Mouse (Mus musculus) kidney, postnatal 25 days (tissue): ENCODE measurements around the gene Ctcf.
"Not testable (repeated sequence)": the region's sequence is repeated elsewhere in the genome, so short reads cannot be mapped to it uniquely, and the experiment has no call there.

ENCODE experiments used
- DNase-seq, 2 experiments: peaks; one replicate each; pipeline ENCODE4 v3.0.0; 2021; ENCODE audit warnings: mixed read lengths in 2 of 2

Gene Ctcf

DNA sequence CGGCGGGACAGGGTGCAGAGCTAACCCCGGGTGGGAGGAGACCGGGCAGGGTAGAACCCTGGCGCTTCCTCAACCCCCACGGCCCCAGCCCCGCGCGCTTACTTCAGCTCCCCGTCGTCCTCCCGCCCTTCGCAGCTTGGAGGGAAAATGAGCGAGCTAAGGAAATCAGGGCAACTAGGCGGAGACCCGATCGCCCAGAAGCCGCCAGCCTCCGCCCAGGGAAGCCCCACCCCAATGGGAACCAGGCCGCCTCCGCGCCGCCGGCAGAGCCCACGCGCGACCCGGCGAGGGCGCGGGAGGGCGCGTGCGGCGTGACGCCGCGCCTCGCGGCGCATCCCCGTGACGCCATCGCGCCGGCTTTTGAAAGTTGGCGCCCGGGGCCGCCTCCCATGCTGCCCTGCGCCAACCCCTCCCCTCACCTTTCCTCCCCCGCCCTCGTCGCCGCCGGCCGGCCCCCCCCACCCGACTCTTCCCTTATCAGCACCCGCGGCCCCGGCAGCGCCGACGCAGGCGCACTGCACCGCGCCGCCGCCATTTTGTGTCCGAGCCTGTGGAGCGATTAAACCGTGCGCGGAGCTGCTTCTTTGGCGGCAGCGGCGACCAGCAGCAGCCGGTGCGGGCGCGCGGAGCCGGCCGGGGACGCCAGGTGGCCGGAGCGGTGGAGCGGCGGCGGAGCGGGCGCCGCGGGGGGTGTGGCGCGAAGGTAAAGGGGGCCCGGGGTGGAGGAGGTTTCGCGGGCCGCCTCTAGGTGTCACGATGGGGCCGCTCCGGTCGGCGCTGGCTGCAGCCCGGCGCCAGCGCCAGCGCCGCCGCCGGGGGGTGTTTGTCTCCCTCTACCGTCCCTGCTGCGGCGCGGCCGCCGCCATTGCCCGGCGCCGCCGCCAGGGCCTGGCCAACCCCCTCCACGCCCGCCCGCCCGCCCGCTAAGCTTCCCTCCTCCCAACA lies at the start of gene Ctcf:
Gene Ctcf (plus strand): TSS at position 551 of the 945 bp plus-strand sequence.
- peak; percentile 92 to 95 for DNase-seq

DNA sequence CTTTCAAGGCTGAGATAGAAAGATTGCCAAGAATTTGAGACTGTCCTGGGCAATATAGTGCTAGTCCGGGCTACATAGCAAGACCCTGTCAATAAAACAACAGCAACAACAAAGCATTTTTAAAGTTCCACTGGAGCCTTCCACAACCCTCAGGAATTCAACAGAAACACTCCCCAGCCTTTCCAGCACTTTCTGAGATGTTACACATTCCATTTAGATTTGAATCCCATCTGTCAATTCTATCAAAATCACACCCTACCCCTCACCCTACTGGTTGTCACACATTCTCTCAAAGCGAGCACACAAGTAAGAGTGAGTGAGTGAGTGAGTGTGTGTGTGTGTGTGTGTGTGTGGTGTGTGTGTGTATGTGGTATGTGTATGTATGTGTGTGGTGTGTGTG lies 43.9 kb upstream of the Ctcf start:
- no peak for DNase-seq

DNA sequence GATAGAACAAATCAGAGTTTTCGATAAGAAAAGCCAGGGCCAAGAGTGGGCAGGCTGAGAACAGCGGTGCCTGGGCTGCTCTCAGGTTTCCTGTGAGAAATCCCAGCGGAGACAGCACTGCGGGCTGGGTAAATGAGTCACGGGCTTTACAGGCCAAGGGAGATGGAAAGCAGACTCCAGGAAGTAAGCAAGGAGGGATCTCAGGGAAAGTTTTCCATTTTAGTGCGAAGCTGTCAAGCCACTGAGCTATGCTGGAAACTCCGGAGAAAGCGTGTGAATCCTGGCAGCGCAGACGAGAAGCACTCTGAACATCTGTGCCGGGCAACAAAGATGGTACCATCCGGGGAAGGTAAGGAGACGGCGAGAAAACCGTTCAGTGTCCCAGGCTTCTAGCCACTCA lies 42.5 kb upstream of the Ctcf start:
- DNase-seq = peak; percentile 51 to 73

DNA sequence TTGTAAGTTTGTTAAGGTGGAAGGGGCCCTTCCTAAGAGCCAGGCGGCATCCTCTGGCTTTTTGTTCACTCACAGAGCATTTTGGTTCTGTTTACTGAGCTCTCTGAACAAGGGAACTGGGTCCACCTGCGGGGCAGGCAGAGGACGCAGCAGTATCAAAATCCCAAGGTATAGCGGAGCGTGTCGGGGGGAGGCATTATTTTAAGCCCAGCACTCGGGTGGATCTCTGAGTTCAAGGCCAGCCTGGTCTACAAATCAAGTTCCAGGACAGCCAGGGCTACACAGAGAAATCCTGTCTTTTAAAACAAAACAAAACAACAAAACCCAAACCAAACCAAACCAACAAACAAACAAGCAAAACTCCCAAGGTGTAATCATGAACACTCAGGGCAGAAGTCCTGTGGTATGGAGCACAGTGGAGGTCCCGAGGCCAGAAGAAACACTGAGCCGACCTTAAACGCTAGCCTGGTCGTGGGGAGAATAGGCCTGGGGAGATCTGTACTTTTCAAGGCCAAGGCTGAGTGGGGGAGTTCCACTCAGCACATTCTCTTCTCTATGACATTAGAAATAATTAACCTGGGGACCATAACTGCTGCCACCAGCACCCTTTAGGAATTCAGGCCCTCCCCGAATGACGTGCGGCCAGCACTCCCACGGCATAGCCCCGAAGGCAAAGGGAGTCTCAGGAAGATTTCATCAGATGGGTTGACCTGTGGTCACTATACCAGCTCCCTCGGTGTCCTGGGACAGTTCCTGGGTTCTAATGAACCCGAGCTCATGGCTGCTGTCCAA lies 41.7 kb upstream of the Ctcf start:
- peak; percentile 70 to 88 for DNase-seq

DNA sequence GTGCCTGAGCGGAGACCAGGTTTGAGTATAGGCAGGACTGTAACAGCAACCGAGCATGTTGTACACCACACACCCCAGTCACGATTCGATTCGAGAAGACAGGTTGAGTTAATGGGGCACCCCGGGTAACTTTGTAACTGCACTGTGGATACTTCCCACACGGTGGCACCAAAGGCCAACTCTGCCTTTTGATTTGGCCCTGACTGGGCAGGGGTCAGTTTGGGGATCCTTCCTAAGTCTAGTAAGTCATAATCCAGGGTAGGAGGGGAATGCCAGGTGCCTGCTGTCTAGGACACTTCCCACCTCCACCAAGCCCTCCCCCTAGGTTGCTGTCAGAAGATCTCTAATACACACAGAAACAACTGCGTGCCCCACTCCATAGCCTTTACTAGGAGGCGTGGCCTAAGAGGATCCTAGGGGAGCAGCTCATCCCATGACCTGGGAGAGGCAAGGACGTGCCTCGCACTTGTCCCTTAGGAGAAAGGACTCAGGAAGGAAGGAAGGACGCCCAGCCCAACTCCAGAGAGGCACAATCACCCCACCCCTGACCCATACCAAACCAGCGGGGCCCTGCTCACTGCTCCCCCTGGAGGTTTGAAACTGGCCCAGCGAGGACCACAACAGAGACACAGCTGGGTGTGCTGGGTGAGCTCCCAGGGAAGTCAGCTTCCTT lies 39.9 kb upstream of the Ctcf start:
- DNase-seq = peak; percentile 86 to 91

DNA sequence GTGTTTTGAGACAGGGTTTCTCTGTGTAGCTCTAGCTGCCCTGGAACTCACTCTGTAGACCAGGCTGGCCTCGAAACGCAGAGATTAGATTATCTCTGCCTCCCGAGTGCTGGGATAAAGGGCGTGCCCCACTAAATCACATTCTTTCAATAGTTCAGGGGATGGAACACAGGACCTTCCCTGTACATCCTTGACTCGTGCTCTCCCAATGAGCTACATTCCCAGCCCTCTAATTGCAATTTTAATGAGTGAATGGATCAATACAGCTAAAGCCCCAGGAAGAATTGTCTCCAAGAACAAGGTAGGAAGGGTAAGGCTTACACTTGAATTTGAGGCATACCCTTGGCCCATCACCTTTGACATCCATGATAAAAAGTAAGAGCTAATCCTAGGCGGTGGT lies 37.6 kb upstream of the Ctcf start:
- no peak for DNase-seq

DNA sequence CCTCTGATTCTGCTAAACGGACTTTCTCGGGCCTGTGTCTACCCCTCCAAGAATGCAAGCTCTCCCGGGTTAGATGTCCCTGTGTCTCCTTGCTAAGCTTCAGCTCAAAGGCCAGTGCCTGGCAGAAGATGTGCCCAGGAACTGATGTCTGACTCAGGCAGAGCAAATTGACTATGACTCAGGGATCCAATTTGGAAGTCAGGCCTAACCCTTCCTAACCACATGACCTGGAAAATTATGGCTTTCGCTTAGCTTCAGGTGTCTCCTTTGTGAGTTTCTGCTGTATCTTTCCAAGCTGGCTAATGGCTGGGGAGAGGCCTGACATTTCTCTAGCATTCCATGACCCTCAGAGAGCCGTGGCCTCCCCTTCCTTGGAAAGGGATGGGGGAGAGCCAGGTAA lies 35.1 kb upstream of the Ctcf start:
- DNase-seq = no peak

DNA sequence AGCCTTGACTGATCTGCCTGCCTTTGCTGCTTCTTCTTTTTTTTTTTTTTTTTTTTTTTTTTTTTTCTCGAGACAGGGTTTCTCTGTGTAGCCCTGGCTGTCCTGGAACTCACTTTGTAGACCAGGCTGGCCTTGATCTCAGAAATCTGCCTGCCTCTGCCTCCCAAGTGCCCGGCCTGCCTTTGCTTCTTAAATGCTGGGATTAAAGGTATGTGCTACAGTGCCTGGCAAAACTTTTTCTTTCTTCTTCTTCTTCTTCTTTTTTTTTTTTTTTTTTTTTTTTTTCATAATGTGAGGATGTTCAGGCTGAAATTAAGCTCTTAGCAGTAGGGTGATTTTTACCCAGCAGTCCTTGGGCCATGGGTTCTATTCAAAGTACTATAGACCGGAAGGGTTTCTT lies 33.8 kb upstream of the Ctcf start:
- not testable (repeated sequence) for DNase-seq

DNA sequence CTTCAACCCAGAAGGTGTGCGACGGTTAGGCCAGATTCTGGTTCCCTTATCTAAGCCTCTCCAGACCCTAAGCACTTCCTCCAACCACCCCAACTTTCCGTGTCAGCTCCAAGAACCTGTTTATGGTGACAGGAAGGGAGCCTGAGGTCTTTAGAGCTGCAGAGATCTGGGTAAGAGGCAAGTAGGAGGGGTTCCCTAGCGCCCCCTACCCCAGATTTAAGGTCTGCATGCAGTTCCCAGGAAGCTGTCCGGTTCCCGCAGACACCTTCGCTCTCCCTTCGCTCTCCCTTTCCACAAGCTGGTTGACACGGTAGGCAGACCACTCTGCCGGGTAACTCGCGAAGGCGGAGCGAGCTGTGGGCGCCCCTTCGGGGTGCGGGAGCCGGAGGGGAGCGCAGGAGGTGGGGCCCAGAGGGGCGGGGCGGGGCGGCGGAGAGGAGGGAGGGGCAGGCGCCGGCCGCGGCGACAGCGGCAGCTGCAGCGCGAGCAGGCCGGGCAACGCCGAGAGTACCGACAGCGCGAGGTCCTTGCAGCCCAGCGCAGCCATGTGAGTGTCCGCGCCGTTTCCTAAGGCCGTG lies 31.5 kb upstream of the Ctcf start, which contains the start of gene Ripor1:
Gene Ripor1 (plus strand): TSS at position 452 of the 578 bp plus-strand sequence.
- DNase-seq = peak; percentile 77 to 90

DNA sequence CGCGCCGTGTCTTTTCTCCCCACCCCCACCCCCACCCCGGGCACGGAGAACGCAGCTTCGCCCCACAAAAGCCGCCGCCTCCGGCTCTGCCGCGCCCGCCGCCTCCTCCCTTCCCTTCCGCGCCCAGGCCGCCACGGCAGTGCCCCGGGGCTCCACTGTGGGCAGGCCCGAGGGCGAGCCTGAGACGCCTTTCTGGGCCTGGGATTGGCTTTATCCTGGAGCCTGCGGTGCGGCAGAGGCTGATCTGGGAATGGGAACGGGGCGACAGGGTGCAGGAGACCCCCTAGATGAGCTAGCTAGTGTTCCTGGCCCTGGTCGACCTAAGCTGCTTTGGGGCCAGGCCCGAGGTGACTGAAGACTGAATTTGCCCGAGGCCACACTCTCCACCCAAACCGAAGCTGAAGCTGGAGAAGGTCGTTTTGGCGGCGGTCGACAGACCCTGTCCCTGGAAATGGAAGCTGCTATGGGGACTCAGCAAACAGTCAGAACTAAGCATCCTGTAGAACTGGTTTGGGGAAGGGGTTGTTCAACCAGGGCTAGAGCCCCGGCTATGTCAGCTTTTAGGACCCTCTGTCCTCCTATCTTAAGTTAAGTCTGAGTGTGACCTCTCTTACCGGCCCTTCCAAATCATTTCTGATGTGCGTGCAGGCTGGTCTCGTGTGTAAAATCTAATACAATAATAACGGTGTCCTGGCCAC lies 30.7 kb upstream of the Ctcf start:
- DNase-seq = peak; percentile 48 to 71

DNA sequence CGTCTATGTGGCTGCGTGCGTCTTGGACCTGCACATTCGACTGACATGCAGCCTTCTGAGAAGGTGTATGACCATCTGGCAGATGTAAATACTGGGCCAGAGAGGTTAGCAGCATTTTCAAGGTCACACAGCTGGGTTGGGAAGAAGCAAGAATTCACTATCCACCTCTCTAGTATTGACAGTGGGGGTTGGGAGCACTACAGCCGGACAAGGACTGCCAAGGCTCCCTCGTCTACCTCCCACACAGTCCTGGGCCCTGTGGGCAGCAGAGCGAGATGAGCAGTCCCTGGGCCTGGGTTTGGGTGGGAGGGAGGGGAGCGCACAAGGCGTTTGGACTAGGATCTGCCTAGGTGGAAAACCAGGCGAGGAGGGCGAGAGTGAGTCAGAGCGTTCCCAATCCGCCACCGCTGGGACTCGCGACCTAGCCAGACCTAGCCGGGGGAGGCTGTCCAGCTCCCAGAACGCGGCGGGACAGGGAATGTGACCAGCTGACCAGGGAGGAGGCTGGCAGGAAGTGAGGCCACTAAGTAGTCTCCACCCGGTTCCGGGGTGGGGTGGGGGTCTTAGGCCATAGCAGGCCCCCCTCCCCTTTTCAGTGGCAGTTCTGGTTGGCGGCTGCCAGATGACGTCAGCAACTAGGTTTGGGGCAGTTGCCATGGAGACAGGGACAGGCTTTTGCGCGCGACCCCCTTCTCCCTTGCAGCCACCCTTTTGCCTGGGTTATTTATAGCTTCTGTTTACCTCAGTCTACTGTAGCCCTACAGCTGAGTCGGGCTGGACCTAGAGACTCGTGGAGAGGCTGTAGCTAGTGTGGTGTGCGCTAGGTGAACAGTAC lies 30.0 kb upstream of the Ctcf start:
- peak; percentile 83 to 95 for DNase-seq

DNA sequence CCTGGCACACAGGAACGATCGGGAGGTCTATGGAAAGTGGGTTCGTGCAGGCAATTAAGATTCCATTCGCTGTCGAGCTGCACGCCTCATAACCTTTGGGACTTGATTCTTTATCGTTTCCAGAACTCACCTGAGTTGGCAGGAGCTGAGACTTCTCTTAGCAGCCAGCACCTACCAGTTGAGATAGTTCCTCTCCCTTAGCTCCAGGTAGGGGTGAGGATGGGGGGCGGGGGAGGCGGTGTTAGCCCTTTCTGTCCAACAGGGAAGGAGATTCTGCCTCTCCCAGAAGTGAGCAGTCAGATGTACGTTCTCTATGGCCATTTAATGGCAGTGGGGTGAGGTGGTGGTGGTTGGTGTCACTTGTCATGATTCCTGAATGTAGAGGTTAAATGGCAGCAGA lies 29.3 kb upstream of the Ctcf start:
- DNase-seq = no peak

DNA sequence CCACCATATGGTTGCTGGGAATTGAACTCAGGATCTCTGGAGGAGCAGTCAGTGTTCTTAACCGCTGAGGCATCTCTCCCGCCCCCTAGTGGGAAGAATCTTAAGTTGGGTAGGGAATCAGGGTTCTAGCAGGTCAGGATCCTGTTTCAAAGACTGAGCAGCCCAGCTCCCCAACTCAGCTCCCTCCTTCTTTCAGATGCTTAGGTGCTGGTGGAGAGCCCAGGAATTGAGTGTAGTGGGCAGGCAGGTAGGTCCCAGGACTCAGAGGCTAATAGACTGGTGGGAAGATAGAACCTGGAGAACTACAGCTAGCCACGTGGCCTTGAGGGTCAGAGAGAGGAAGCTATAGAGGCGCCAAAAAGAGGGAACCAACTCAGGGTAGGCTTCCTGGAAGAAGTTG lies 28.7 kb upstream of the Ctcf start:
- peak; percentile 54 to 74 for DNase-seq

DNA sequence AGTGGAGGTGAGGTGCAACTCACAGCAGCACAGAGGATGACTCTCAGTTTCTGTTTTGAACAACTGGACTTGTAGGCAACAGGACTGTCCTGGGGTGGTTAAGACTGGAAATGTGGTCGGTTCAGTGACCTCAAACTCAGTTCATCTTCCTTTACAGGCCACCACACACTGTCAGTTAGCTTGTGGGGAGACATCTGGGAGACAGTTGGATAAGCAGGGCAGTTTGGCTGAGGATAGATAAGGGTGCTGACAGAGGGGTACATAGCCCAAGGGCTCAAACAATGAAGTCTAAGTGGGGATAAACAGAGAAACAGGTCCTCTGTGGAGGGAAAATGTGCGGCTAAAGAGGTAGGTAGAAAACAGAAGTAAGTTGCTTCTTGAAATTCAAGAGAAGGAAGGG lies 27.0 kb upstream of the Ctcf start:
- DNase-seq = no peak

DNA sequence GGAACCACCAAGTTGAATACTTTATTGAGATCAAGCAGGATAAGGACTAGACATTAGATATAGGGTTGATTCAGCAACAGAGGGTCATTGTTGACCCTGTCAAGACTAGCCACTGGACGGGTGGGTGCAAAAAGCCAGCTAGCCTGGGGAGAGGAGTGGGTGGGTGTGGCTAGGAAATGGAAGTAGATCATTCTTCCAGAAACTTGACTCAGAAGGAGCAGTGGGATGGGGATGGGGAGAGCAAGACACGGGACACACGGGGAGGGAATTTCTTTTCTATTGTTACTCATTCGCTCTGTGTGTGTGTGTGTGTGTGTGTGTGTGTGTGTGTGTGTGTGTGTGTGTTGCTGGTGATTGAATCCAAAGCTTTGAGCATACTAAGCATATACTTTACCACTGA lies 26.6 kb upstream of the Ctcf start:
- DNase-seq = no peak

DNA sequence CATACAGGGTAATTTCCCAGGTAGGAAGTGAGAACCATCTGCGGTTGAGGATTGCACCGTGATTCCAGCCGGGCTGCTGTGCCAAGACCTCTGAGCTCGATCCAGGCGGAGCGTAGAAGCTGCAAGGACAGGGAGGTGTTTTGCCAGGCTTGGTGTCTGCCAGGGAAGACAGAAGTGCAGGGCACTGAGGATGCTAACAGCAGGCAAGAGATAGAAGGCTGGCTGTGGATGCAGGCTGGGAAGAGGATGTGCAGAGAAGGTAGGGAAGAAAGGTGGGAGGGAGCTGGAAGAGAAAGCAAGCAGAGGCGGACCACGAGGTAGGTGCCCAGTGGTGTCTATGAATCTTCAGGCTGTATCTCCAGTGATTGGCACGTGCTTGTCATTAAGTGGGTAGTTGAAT lies 24.5 kb upstream of the Ctcf start:
- DNase-seq = no peak

DNA sequence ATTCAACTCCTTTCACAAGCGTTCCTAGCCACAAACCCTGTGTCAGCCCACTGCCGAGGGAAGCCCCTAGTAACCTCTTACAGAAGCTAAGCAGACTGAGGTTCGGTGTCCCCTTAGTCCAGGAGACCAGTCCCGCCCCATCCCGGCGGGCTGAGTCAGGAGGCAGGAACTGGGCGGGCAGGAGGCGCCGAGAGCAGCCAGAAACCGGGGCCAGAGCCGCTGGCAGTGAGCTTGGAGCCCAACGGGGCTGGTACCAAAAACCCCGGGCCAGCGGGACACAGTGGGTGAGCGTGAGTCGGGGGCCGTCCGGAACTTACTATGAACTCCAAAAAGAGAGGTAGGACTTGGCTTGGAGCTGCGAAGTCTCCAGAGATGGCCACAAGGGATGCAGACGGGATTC lies 23.3 kb upstream of the Ctcf start:
- peak; percentile 67 to 83 for DNase-seq

DNA sequence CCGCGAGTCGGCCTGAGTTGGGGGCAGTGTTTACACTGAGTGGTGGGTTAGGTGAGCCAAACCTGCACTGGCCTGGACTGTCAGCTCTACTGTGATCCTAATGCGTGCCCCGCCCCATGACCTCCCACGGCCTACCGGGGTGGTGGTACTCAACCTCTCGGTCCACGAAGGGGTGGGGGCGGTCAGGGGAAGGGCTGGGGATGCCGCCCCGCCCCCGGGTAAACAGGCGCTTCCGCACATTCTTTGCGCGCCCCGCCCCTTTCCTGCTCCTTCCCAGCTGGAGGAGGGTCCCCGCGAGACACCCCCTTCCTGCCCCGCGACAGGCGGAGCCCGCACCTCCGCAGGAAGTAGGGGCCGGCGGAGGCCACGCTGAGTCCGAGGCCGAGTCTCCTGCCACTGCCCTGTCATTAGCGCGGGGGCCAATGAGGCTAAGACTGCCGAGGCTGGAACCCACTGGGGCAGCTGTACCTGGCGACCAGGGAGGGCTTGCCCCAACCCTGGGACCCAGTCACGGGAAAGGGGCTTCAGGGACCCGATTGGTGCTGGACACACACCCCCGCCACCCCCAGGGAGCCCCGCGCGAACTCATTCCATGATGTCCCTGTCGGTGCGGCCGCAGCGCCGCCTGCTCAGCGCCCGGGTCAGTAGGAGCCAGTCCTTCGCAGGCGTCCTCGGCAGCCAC lies 22.4 kb upstream of the Ctcf start:
- DNase-seq = peak; percentile 90 to 93

DNA sequence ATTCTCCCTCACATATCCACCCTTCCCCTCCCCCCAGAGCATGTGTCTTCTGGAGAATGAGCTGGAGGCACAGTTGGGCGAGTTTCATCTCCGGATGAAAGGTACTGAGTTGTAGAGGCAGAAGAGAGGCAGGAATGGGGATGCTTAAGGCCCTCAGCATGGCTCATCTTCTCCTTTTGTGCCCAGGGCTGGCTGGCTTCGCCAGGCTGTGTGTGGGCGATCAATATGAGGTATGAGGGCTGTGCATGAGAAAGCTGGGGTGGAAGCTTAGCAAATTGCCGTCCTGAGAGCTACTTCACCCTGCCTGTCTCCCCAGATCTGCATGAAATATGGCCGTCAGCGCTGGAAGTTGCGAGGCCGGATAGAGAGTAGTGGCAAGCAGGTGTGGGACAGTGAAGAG lies 20.4 kb upstream of the Ctcf start:
- no peak for DNase-seq

DNA sequence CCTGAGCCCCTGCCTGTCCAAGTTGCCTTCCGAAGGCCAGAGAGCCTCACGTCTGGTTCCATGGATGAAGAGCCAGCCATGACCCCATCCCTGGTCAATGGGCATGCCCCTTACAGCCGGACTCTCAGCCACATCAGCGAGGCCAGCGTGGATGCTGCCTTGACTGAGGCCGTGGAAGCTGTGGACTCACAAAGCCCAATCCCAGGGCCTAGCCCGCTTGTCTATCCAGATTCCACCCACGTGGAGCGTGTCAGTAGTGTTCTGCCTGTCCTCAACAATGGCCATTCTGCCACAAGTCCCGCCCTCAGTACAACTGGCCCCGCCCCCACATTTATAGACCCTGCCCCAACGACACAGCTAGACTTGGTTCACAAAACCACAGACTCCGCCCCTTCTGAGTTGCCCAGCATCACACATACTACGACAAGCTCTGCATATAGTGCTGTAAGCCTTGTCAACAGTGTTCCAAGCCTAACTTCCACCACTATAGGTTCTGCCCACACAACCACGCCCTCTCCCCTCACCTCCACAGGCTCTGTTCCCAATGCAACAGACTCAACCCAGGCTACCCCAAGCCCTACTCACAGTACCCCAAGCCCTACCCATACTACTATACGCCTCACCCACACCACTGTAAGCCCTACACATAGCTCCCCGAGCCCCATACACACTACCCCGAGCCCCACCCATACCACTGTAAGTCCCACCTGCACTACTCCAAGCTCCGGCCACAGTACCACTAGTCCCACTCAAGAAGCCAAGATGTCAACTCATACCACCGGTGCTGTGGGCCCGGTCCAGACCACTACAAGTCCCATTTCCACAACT lies 18.7 kb upstream of the Ctcf start:
- DNase-seq = peak in 1 of 2 experiments; percentile 39
